Mouse (Mus musculus): ENCODE measurements around the gene Rrn3.
"Not testable (repeated sequence)": the region's sequence is repeated elsewhere in the genome, so short reads cannot be mapped to it uniquely, and the experiment has no call there.

Rrn3 gene

DNA sequence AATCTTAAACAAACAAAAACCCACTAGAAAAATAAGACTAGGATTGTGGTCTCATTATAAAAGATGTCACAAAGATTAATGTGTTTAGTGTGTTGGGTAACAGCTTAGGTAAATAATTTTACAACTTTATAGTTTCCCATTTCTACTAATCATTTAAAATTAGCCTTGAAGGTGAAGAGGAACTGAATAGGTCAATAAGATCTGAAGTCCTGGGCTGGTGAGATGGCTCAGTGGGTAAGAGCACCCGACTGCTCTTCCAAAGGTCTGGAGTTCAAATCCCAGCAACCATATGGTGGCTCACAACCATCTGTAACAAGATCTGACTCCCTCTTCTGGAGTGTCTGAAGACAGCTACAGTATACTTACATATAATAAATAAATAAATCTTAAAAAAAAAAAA lies 17.7 kb upstream of the Rrn3 start:
- POLR2A ChIA-PET = interaction anchor here in 3 of 4 experiments (0.6 to 4.6 kb wide), 8 partner anchors 9 to 1886 kb away, joined by 3 to 51 read pairs (median 10); partner anchors contain the start of gene Rrn3 (in 1 of the 3)
- CTCF ChIA-PET = not testable (repeated sequence)

DNA sequence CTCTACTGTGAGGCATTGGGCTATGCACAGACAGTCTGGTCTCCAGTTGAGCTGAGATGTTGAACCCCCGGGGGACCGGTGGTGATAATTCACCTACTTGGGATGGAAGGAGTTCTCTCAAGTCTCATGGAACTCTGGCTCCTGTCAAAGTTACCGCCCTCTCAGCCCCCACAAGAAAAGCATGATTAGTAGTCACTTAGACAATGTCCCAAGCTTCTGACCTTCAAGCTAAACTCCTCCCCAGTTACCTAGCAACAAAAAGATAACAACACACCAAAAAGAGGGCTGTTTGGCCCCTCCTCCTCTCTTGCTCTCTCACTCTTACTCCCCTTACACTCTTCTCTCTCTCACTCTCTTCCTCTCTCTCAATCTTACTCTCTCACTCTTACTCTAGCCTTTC lies 16.0 kb upstream of the Rrn3 start:
- ChIA-PET POLR2A (interaction anchor here (0.7 to 7.2 kb wide), 34 partner anchors 8 to 208 kb away, joined by 3 to 108 read pairs (median 5); partner anchors contain the start of gene Rrn3 (in 2 of the 4)), CTCF (interaction anchor here in 1 of 4 experiments (0.6 kb wide), 1 partner anchor 41 kb away, joined by 3 read pairs; no protein-coding TSS in a partner anchor)

DNA sequence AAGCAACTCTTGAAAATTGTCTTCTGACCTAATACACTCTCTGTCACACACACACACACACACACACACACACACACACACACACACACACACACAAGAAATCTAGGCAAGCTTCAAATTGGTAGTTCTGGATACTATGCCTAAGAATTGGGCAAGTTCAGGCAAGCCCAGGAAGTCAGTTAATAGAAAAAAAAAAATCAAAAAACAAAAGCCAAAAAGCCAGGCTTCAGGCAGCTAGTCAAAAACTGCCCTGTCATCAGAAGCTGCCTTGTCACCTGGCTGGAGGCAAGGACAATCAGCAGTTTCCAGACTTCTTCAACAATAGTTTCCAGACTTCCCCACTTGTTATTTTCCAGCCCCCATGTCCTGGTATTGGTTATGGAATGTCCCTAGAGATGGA lies 14.1 kb upstream of the Rrn3 start:
- ChIA-PET CTCF (interaction anchor here (0.6 to 1.4 kb wide), 6 partner anchors 14 to 86 kb away, joined by 3 to 4 read pairs (median 3); partner anchors contain the start of gene Rrn3 (in 2 of the 4)), POLR2A (interaction anchor here (0.5 to 7.2 kb wide), 23 partner anchors 9 to 413 kb away, joined by 3 to 108 read pairs (median 5); partner anchors contain the start of genes Rrn3 (in 3 of the 4), 3110001I22Rik (in 1 of the 4) and Bfar (in 1 of the 4))

DNA sequence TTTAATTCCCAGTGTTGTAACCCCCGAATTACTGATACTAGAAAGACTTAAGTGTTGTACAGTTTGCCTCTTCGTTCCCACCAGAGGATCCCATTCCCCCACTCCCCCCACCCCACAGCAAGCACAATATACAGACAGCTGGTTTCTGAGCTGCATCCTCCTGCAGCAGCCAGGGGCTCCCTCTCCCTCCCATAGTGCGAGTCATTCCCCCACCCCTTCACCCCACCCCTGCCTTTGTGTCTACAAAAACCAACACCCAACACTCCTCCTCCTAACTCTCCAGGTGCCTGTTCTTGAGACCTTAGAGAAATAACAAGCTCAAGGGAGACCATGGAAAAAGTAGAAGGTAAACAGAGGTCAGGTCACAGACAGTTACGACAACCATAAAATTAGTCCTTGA lies 8.9 kb upstream of the Rrn3 start:
- POLR2A ChIA-PET = interaction anchor here in 3 of 4 experiments (0.6 to 6.8 kb wide), 21 partner anchors 9 to 793 kb away, joined by 3 to 63 read pairs (median 4); partner anchors contain the start of genes Rrn3 (in 3 of the 3), 3110001I22Rik (in 1 of the 3) and Bfar (in 1 of the 3)
- CTCF ChIA-PET = interaction anchor here in 3 of 4 experiments (0.6 to 1.4 kb wide), 4 partner anchors 32 to 336 kb away, joined by 3 to 6 read pairs (median 4); no protein-coding TSS in a partner anchor

DNA sequence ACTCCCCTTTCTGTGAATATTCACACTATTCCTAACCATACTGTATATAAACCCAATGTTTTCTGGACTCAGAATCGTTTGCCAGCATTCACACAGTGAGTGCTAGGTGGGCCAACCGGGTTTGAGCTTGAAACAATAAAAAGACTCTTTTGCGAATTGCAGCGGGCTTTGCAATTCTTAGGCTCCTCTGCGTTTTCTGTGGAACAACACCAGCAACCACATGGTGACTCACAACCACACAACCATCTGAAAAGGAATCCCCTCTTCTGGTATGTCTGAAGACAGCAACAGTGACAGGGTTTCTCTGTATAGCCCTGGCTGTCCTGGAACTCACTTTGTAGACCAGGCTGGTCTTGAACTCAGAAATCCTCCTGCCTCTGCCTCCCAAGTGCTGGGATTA lies 8.5 kb upstream of the Rrn3 start:
- ChIA-PET POLR2A (interaction anchor here in 3 of 4 experiments (0.6 to 6.8 kb wide), 20 partner anchors 8 to 792 kb away, joined by 3 to 63 read pairs (median 4); partner anchors contain the start of genes Rrn3 (in 3 of the 3), 3110001I22Rik (in 1 of the 3) and Bfar (in 1 of the 3)), CTCF (interaction anchor here in 3 of 4 experiments (0.6 to 1.4 kb wide), 4 partner anchors 33 to 337 kb away, joined by 3 to 6 read pairs (median 4); no protein-coding TSS in a partner anchor)

DNA sequence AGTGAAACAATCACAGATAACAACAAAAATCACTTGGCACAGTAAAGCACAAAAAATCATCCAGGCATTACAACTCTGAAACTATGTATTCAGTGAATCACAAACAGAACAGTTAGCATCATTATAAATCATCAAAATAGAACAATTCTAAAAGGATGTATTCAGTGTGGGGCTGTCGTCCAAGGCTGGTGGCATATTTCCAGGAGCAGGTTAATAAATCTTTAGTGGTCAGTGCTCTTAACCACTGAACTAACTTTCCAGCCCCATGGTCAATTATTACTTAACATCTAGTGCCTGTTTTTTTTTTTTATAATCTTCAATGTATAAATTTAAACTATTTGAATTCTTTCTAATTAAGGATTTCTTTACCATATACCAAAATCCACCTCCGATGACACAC lies 6.5 kb upstream of the Rrn3 start:
- CTCF ChIA-PET, POLR2A ChIA-PET: not testable (repeated sequence)

DNA sequence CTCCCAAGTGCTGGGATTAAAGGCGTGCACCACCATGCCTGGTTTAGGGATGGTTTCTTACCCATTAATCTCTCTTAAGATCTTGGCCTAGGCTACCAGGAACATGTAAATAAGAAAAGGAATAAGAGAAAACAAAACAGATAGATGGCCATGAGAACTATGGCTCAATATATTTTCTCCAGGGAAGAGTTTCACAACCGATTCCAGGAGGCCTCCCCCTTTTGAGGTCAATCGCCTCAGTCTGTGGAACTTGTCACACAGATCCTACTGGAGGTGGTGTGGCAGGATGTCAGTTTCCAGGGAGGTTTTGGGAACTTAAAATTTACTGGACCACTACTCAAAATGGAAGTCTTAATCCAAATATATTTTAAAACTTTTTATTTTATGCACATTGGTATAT lies 5.9 kb upstream of the Rrn3 start:
- ChIA-PET POLR2A (interaction anchor here in 2 of 4 experiments (0.9 to 1.6 kb wide), 6 partner anchors 8 to 25 kb away, joined by 4 to 7 read pairs (median 6); no protein-coding TSS in a partner anchor), CTCF (interaction anchor here in 1 of 4 experiments (0.9 kb wide), 1 partner anchor 41 kb away, joined by 5 read pairs; no protein-coding TSS in a partner anchor)

DNA sequence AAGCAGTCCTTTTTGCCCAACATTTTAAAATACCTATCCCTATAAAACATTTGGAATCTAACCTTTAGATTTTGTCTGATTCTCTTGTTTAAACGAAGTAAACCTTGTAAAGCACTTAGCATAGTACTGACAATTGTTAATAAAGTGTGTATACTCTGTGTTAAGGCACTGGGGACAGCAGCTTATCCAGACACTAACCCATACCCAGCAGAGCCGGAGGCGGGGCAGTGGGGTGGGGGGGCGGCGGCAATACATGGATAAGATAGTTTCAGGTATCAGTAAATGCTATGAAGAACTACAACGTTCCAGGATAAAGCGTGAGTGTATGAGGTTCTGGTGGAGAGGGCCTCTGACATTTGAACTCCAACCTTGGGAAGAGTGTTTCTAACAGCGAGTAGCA lies 708 bp downstream of the Rrn3 start:
- CTCF ChIA-PET = interaction anchor here in 2 of 4 experiments (1.1 to 2.9 kb wide), 2 partner anchors 23 to 47 kb away, joined by 3 to 6 read pairs; no protein-coding TSS in a partner anchor
- POLR2A ChIA-PET = interaction anchor here (0.5 to 8.6 kb wide), 36 partner anchors 8 to 358 kb away, joined by 3 to 108 read pairs (median 10); partner anchors contain the start of genes Ntan1 (in 2 of the 4), 3110001I22Rik (in 1 of the 4), Bfar (in 1 of the 4) and Parn (in 1 of the 4)

DNA sequence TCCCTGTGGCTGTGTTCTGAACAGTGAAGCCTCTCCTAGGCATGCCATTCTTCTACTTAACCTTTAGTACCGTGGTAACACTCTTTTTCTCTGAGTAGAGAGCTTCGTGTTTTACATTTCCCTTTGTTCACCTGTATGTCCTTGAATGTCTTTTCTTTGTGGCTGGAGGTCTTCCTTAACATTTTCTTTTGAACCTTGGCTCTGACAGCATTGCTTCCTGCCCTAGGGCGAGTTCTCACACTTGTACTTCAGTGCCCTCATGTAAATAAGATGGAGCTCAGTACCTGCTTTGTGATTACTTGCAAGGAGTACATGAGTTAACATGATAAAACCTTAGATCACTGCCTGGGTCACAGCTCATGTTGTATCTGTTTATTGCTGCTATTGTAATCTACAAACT lies 5.4 kb downstream of the Rrn3 start:
- ChIA-PET CTCF (interaction anchor here in 3 of 4 experiments (0.6 to 1.2 kb wide), 6 partner anchors 19 to 59 kb away, joined by 3 to 4 read pairs (median 3); no protein-coding TSS in a partner anchor), POLR2A (interaction anchor here (0.7 to 4.5 kb wide), 25 partner anchors 9 to 191 kb away, joined by 3 to 32 read pairs (median 5); partner anchors contain the start of genes 3110001I22Rik (in 1 of the 4), Bfar (in 1 of the 4) and Ntan1 (in 1 of the 4))

DNA sequence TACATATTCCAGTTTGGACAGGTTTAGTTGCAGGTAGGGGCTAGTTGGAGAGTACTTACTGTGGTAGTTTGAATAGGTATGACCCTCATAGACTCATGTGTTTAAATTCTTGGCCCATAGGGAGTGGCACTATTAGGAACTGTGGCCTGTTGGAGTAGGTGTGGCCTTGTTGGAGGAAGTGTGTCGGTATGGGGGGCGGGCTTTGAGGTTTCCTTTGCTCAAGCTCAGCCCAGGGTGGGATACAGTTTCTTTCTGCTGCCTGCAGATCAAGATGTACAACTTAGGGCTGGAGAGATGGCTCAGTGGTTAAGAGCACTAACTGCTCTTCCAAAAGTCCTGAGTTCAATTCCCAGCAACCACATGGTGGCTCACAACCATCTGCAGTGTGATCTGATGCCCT lies 12.9 kb downstream of the Rrn3 start:
- POLR2A ChIA-PET = interaction anchor here in 2 of 4 experiments (0.5 to 2.9 kb wide), 9 partner anchors 8 to 122 kb away, joined by 3 to 16 read pairs (median 4); partner anchors contain the start of genes 3110001I22Rik (in 1 of the 2), Bfar (in 1 of the 2), Ntan1 (in 1 of the 2) and Rrn3 (in 1 of the 2)
- CTCF ChIA-PET = not testable (repeated sequence)

DNA sequence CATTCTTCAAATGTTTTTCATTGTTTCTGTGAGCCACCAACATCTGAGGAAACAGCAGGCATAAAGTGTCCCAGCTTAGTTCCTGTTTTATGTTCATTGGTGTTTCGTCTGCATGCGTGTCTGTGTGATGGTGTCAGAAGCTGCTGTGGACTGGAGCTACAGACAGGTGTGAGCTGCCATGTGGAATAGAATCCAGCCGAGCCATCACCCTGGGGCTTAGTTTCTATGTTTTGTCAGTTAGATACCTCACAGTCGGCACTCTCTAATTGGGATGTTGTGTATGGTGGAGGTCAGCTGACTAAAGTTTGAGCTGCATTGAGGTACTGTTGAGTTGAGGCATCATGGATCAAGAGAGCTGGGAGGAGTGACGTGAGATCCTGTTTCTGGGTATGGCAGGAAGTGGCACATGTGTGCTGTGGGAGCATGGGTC lies 16.3 kb downstream of the Rrn3 start:
- CTCF ChIA-PET = no interaction called here
- POLR2A ChIA-PET = interaction anchor here in 3 of 4 experiments (0.7 to 3.2 kb wide), 8 partner anchors 10 to 96 kb away, joined by 3 to 15 read pairs (median 6); partner anchors contain the start of genes Rrn3 (in 2 of the 3) and Ntan1 (in 1 of the 3)

DNA sequence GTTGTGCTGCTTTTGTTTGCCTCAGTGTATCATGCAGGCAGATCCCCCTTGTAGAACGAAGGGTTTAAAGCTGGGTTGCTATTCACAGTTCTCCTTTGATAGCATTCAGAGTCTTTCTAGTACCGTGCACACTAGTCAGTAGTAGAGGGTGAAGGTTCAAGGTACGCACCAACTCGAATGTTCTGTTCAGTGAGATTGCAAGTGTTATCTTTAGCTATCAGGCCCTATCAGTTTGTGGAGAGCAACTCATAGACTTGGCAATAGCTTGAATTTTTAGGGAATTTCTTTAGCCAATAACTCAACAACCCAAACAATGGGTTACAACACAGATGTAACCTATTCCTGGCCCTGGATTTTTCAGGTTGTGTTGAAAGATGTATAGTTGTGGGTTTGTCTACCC lies 20.7 kb downstream of the Rrn3 start:
- POLR2A ChIA-PET = interaction anchor here in 2 of 4 experiments (0.9 to 8.6 kb wide), 7 partner anchors 8 to 38 kb away, joined by 3 to 75 read pairs (median 4); partner anchors contain the start of genes Ntan1 (in 1 of the 2) and Rrn3 (in 1 of the 2)
- CTCF ChIA-PET = no interaction called here

DNA sequence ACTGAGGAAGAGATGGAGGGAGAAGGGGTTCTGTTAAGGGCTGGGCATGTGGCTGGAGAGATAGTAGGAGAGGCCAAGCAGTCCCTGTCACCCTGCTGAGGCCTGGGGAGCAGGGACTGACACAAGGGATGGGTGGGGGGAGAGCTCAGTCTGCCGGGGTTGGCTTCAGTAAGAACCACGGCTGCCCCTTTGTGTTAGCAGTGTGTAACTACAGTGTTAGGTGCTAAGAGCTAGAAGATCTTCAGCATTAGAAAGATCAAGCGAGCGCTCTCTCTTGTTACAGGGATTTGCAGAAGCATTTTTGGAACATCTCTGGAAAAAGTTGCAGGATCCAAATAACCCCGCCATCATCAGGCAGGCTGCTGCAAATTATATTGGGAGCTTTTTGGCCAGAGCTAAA lies 24.2 kb downstream of the Rrn3 start:
- ChIA-PET POLR2A (interaction anchor here in 3 of 4 experiments (0.6 to 8.6 kb wide), 20 partner anchors 9 to 652 kb away, joined by 3 to 75 read pairs (median 3); partner anchors contain the start of genes Ntan1 (in 2 of the 3) and Rrn3 (in 1 of the 3)), CTCF (interaction anchor here (0.5 to 1.6 kb wide), 38 partner anchors 9 to 391 kb away, joined by 3 to 13 read pairs (median 4); partner anchors contain the start of genes Ntan1 (in 3 of the 4) and Rrn3 (in 1 of the 4))

DNA sequence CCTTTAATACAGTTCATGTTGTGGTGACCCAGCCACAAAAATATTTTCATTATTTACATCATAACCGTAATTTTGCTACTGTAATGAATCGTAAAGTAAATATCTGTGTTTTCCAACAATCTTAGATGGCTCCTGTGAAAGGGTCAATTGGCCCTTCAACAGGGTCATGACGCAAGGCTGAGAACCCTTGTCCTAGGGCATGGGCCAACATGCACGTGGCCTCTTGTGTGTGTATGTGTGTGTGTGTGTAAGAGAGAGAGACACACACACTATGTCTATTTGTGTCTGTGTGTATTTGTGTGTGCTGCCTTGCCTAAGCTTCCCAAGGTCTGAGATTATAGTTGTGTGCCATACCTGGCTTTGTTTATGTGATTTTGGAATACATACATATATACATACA lies 27.1 kb downstream of the Rrn3 start:
- ChIA-PET CTCF (interaction anchor here in 1 of 4 experiments (1.4 kb wide), 1 partner anchor 12 kb away, joined by 5 read pairs; no protein-coding TSS in a partner anchor), POLR2A (interaction anchor here in 2 of 4 experiments (1.5 to 8.6 kb wide), 7 partner anchors 8 to 137 kb away, joined by 3 to 75 read pairs (median 8); partner anchors contain the start of genes Ntan1 (in 2 of the 2) and Bfar (in 1 of the 2))

DNA sequence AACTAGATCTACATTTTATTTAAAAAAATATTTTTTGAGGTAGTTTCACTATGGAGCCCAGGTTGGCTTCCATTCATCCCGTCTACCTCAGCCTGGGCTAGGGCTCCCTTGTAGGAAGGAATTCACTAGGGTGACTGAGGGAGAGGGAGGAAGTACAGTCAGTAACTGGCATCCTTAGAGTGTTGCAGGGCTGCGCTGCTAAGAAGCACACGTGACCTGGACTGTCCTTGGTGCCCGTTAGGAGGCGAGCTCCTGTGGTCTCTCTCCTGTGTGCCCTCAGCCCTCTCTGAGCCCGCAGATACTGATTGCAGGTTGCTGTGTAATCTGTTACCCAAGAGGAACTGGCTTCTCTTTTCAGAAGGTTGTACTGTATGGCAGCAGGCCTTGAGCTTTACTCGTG lies 27.9 kb downstream of the Rrn3 start:
- CTCF ChIA-PET = interaction anchor here in 2 of 4 experiments (0.7 to 1.4 kb wide), 2 partner anchors 12 to 27 kb away, joined by 4 to 5 read pairs; no protein-coding TSS in a partner anchor
- POLR2A ChIA-PET = interaction anchor here in 3 of 4 experiments (0.5 to 8.6 kb wide), 11 partner anchors 7 to 138 kb away, joined by 3 to 75 read pairs (median 4); partner anchors contain the start of genes Ntan1 (in 2 of the 3) and Bfar (in 1 of the 3)

DNA sequence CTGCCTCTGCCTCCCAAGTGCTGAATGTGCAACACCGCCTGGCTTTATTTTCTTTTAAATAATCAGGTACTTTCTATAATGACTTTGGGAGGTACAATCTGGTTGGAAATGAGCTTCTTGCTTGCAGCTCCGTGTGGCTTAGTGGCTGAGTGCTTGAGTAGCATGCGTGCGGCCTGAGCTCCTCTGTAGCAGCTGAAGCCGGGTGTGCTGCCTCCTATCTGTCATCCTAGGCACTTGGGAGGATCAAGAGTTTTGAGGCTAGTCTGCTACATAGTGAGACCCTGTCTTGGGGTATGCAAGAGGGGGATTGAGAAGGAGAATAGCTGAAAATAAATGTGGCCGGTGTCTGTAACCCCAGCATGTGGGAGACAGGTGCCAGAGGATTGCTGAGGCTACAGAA lies 31.6 kb downstream of the Rrn3 start:
- POLR2A ChIA-PET = interaction anchor here in 2 of 4 experiments (1.0 to 7.9 kb wide), 7 partner anchors 7 to 333 kb away, joined by 3 to 75 read pairs (median 3); partner anchors contain the start of gene Rrn3 (in 1 of the 2)
- CTCF ChIA-PET = interaction anchor here in 1 of 4 experiments (0.5 kb wide), 1 partner anchor 61 kb away, joined by 5 read pairs; no protein-coding TSS in a partner anchor

DNA sequence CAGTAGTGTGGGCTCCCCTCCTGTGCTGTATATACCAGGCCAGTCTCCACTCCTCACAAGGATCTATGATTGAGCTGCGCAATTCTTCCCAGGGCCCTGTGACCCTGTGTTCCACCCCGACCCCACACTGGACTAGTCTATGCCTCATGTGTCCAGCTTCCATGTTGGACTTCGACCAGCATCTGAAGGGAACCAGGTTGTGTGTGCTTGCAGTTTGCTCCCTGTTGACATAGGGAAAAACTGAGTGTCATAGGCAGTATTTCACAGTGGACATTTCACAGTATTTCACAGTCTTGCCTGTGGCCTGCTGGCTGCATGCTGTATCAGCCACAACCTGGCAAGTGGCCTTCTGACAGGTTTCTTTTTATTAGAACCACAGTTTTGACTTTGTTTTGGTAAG lies 32.7 kb downstream of the Rrn3 start:
- ChIA-PET POLR2A (interaction anchor here in 3 of 4 experiments (0.6 to 7.9 kb wide), 9 partner anchors 8 to 332 kb away, joined by 3 to 75 read pairs (median 3); partner anchors contain the start of gene Rrn3 (in 1 of the 3)), CTCF (interaction anchor here in 3 of 4 experiments (0.6 to 1.6 kb wide), 4 partner anchors 8 to 515 kb away, joined by 3 to 5 read pairs (median 4); no protein-coding TSS in a partner anchor)
